Mouse (Mus musculus) monocyte, adult 2 months (primary cell): ENCODE measurements around the gene Ctrc.

Source experiments
- DNase-seq, 2 experiments: peaks; one replicate each; pipeline ENCODE4 v3.0.0; 2022; ENCODE audit warnings: low spot score in 2 of 2, low read depth in 1 of 2

Ctrc gene

GRCm38 (mm10) chr4:141867498-141867897, 21.3 kb upstream of the Ctrc start:
- no peak for DNase-seq

- DNase-seq, result no peak
These were observed 20.9 kb upstream of the Ctrc start for GRCm38 (mm10) chr4:141866933-141867490.

GRCm38 (mm10) chr4:141865600-141865999, 19.4 kb upstream of the Ctrc start:
- no peak for DNase-seq

- no peak for DNase-seq
These were observed 18.8 kb upstream of the Ctrc start for GRCm38 (mm10) chr4:141865006-141865405.

- no peak for DNase-seq
These were observed 18.3 kb upstream of the Ctrc start for GRCm38 (mm10) chr4:141864506-141864905.

GRCm38 (mm10) chr4:141863726-141864280, 17.6 kb upstream of the Ctrc start:
- DNase-seq, result no peak

GRCm38 (mm10) chr4:141862867-141863266, 16.7 kb upstream of the Ctrc start:
- no peak for DNase-seq

- no peak for DNase-seq
These were observed 15.6 kb upstream of the Ctrc start for GRCm38 (mm10) chr4:141861591-141862295.

- peak in 1 of 2 experiments; percentile 42 for DNase-seq
These were observed 14.2 kb upstream of the Ctrc start for GRCm38 (mm10) chr4:141860246-141860841.

GRCm38 (mm10) chr4:141859351-141859750, 13.2 kb upstream of the Ctrc start:
- no peak for DNase-seq

- DNase-seq, result peak; percentile 76 to 77
These were observed 12.3 kb upstream of the Ctrc start for GRCm38 (mm10) chr4:141858501-141858900.

GRCm38 (mm10) chr4:141857422-141857930, 11.3 kb upstream of the Ctrc start:
- DNase-seq, result peak in 1 of 2 experiments; percentile 82

GRCm38 (mm10) chr4:141853437-141853836, 7.3 kb upstream of the Ctrc start:
- DNase-seq, result peak in 1 of 2 experiments; percentile 38

- DNase-seq, result no peak
These were observed 11.5 kb downstream of the Ctrc start for GRCm38 (mm10) chr4:141834536-141835095.

GRCm38 (mm10) chr4:141833911-141834310, 12.2 kb downstream of the Ctrc start:
- DNase-seq, result no peak

GRCm38 (mm10) chr4:141831361-141831760, 14.8 kb downstream of the Ctrc start:
- DNase-seq, result no peak

GRCm38 (mm10) chr4:141830381-141830780, 15.8 kb downstream of the Ctrc start:
- DNase-seq, result no peak

- no peak for DNase-seq
These were observed 18.0 kb downstream of the Ctrc start for GRCm38 (mm10) chr4:141828177-141828576.

GRCm38 (mm10) chr4:141827401-141827800, 18.8 kb downstream of the Ctrc start:
- DNase-seq, result no peak

- no peak for DNase-seq
These were observed 20.1 kb downstream of the Ctrc start, which contains the start of gene Cela2a for GRCm38 (mm10) chr4:141826060-141826459. TSS of gene Cela2a (minus strand) at chr4:141826160.

- no peak for DNase-seq
These were observed 23.2 kb downstream of the Ctrc start for GRCm38 (mm10) chr4:141822979-141823378.
